Mouse (Mus musculus) kidney, adult 2 months (tissue): ENCODE measurements around the gene Cdk5rap2.

Source experiments
- CTCF ChIP-seq: fragments of 200-500 bp; conservative IDR thresholded peaks from 2 replicates; pipeline ENCODE4 v1.5.1; 2011; ENCODE audit warnings: low read depth, mild to moderate bottlenecking, control low read depth, low read length, moderate library complexity, mixed read lengths; ENCODE audit not compliant: insufficient read depth, insufficient read length
- POLR2A ChIP-seq: fragments of 200-500 bp; IDR thresholded peaks from one replicate; pipeline ENCODE4 v1.6.1; 2011; ENCODE audit warnings: low read depth, low read length, control low read depth

- TF ChIP-seq CTCF (peak; percentile 74), POLR2A (no peak)
Measured at GRCm38 (mm10) chr4:70355659-70356350, 54.4 kb downstream of the Cdk5rap2 start.
